Mouse (Mus musculus) testis, adult 2 months (tissue): ENCODE data around the gene Pard3b.

ENCODE experiments used
- CTCF ChIP-seq: fragments of 200-500 bp; IDR thresholded peaks from 2 replicates; pipeline ENCODE4 v1.5.1; 2012; ENCODE audit warnings: low read depth, mild to moderate bottlenecking, inconsistent platforms, low read length, moderate library complexity; ENCODE audit not compliant: control insufficient read depth, insufficient read depth, insufficient replicate concordance
- POLR2A ChIP-seq: fragments of 200-500 bp; IDR thresholded peaks from 2 replicates; pipeline ENCODE4 v1.6.1; 2012; ENCODE audit warnings: low read depth, mild to moderate bottlenecking, inconsistent platforms, low read length, moderate library complexity; ENCODE audit not compliant: control insufficient read depth

DNA sequence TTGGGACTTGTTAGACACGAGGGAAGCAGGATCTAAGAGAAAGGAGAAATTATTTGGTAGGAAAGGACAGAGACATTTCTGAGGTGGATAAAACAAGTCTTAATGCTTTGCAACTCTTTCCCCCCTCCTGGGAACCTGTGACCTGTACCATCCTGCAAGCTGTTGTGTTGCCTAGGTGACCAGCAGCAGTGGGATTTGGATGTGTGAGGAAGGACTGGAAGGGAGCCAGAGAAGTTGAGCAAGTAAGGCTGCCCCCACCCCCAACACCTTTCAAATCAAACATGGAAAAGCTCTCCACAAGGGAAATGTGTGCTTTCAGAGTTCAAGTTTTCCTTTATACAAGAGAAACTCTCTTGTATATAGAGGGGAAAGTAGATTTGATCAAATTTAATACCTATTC, 595.4 kb downstream of the Pard3b start:
- TF ChIP-seq CTCF (no peak), POLR2A (no peak)
